Mouse (Mus musculus): ENCODE data around the gene Ccdc155. TPM values are rescaled to one million over a fixed set of nuclear protein-coding genes. Genes with fewer than 3 reads are reported as not detected.
"Not testable (repeated sequence)": the region's sequence is repeated elsewhere in the genome, so short reads cannot be mapped to it uniquely, and the experiment has no call there.

Ccdc155 gene
- polyA plus RNA-seq, 1 experiment from 2014 or later, result 0.33 TPM

DNA sequence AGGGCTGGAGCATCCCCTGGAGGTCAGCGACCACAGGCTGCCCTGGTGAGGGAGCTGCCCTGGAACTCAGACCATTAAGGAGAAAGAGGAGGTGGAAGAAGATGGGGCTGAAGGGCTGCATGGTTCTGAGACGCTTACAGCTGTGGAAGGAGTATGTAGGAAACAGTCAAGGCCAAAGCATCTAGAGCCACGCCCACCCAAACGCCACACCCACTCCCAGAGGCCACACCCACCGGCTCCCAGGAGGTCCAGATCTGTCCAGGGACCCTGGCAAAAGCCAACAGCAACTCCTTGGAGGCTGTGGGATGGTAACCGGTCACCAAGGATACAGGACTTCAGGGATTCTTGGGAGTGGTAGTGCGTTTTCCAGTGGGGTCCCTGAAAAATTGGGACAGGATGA is 26.1 kb downstream of the Ccdc155 start:
- Histone ChIP-seq H3K4me3 (replicated peaks; ENCODE audit: low read depth, low read length) (no peak overlapping the region), H3K4me2 (ENCODE audit: low read length) (no peak overlapping the region), H3K27me3 (ENCODE audit: control insufficient read depth, insufficient read depth, low read length) (peaks cover 97% of the 10 kb centered on the region), H3K27ac (replicated peaks; ENCODE audit: low read depth, low read length) (no peak overlapping the region), H3K9me3 (ENCODE audit: control insufficient read depth, low read length) (no peaks in the 10 kb centered on the region), H3K9ac (replicated peaks; ENCODE audit: low read length) (no peak overlapping the region), H3K36me3 (ENCODE audit: control insufficient read depth, insufficient read depth, low read length) (no peaks in the 10 kb centered on the region), H3K4me1 (ENCODE audit: control insufficient read depth, insufficient read depth, low read length) (0 out of 2 replicates have a peak, but pooled peaks cover 8% of the 10 kb centered on the region)
- 28% methylated on average over 7 of the region's 7 CpGs for WGBS
- ATAC-seq (ENCODE audit: low FRiP score, low TSS enrichment) (no peak), DNase-seq (no peak)

DNA sequence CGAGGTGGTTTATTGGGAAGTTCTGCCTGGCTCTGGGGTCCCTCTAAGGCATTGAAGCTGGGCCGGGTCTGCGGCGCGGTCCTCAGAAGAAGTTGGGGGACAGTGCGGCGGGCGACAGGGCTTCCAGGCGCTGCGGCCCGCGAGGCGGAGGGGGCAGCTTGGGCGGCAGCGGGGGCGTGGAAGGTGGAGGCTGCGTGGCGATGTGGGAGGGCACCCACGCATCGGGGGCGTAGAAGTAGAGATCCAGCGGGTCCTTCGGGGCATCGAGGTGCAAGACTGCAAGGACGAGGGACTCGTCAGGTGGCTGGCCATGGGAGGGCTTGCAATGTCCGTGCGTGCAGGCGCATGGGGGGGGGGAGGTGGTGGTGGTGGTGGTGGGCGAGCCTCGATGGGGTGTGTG is 28.3 kb downstream of the Ccdc155 start:
- 2% methylated on average over 31 of the region's 31 CpGs for WGBS
- Histone ChIP-seq H3K36me3 (ENCODE audit: control insufficient read depth, insufficient read depth, low read length) (no peaks in the 10 kb centered on the region), H3K27ac (replicated peaks; ENCODE audit: low read depth, low read length) (no peak overlapping the region), H3K4me3 (replicated peaks; ENCODE audit: low read depth, low read length) (peak overlapping the region; percentile 13; the same call in 1 of the 2 replicates), H3K9ac (replicated peaks; ENCODE audit: low read length) (0 out of 2 replicates have a peak overlapping the region, but pooled peaks have one; percentile 21), H3K9me3 (ENCODE audit: control insufficient read depth, low read length) (no peaks in the 10 kb centered on the region), H3K4me1 (ENCODE audit: control insufficient read depth, insufficient read depth, low read length) (0 out of 2 replicates have a peak, but pooled peaks cover 4% of the 10 kb centered on the region), H3K27me3 (ENCODE audit: control insufficient read depth, insufficient read depth, low read length) (peaks cover 75% of the 10 kb centered on the region), H3K4me2 (ENCODE audit: low read length) (peak overlapping the region; percentile 31)
- ATAC-seq (ENCODE audit: low FRiP score, low TSS enrichment) (no peak), DNase-seq (no peak)

DNA sequence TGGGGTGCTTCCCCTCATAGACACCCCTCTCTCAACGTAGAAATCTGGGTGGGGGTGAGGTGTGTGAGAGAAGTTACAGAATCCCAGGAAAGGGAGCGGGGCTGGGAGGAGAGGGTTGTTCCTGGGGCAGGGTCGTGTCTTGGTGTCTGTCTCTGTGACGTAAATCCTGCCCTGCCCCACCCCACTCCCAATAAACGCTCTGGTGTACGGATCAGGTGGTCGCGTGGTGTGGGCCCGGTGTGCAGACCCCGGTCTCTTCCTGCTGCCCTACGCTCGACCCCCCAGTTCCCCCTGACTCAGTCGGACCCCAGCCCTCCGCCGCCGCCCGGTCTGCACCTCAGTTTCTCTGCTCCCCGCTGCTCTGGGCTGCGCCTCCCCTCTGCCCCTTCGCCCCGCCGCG is 28.8 kb downstream of the Ccdc155 start:
- peak overlapping the region; percentile 13; the same call in 1 of the 2 replicates for H3K4me3 ChIP-seq (replicated peaks; ENCODE audit: low read depth, low read length)
- H3K4me1 ChIP-seq (ENCODE audit: control insufficient read depth, insufficient read depth, low read length), result 0 out of 2 replicates have a peak, but pooled peaks cover 3% of the 10 kb centered on the region
- peak overlapping the region; percentile 31 for H3K4me2 ChIP-seq (ENCODE audit: low read length)
- DNase-seq (no peak), ATAC-seq (ENCODE audit: low FRiP score, low TSS enrichment) (no peak)
- H3K27me3 ChIP-seq (ENCODE audit: control insufficient read depth, insufficient read depth, low read length), result peaks cover 71% of the 10 kb centered on the region
- no peak overlapping the region for H3K27ac ChIP-seq (replicated peaks; ENCODE audit: low read depth, low read length)
- 0 out of 2 replicates have a peak overlapping the region, but pooled peaks have one; percentile 21 for H3K9ac ChIP-seq (replicated peaks; ENCODE audit: low read length)
- H3K36me3 ChIP-seq (ENCODE audit: control insufficient read depth, insufficient read depth, low read length), result no peaks in the 10 kb centered on the region
- 2% methylated on average over 23 of the region's 23 CpGs for WGBS
- no peaks in the 10 kb centered on the region for H3K9me3 ChIP-seq (ENCODE audit: control insufficient read depth, low read length)

DNA sequence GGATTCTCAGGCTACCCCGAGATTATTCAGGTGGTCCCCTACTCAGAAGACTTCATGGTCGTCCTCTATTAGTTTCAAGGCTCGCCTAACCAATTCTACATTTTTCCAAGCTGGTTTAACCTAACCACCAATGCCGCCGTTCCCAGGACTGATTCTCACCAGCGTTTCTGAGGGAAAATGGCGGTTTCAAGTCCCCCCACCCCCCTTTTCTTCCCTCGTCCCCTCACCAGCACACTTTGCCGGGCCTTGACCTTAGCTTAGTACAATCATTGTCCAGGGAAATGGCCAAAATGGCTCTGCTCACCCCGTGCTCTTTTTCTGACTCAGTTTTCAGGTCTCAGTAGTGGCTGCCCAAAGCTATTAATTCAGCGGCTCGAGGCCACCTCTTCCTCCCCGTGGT is 29.3 kb downstream of the Ccdc155 start:
- H3K4me2 ChIP-seq (ENCODE audit: low read length), result no peak overlapping the region
- no peak overlapping the region for H3K9ac ChIP-seq (replicated peaks; ENCODE audit: low read length)
- no peaks in the 10 kb centered on the region for H3K9me3 ChIP-seq (ENCODE audit: control insufficient read depth, low read length)
- no peak for ATAC-seq (ENCODE audit: low FRiP score, low TSS enrichment)
- no peaks in the 10 kb centered on the region for H3K36me3 ChIP-seq (ENCODE audit: control insufficient read depth, insufficient read depth, low read length)
- H3K27ac ChIP-seq (replicated peaks; ENCODE audit: low read depth, low read length), result no peak overlapping the region
- DNase-seq, result no peak
- peaks cover 67% of the 10 kb centered on the region for H3K27me3 ChIP-seq (ENCODE audit: control insufficient read depth, insufficient read depth, low read length)
- no peak overlapping the region for H3K4me3 ChIP-seq (replicated peaks; ENCODE audit: low read depth, low read length)
- WGBS, result 2% methylated on average over 13 of the region's 13 CpGs
- 0 out of 2 replicates have a peak, but pooled peaks cover 3% of the 10 kb centered on the region for H3K4me1 ChIP-seq (ENCODE audit: control insufficient read depth, insufficient read depth, low read length)

DNA sequence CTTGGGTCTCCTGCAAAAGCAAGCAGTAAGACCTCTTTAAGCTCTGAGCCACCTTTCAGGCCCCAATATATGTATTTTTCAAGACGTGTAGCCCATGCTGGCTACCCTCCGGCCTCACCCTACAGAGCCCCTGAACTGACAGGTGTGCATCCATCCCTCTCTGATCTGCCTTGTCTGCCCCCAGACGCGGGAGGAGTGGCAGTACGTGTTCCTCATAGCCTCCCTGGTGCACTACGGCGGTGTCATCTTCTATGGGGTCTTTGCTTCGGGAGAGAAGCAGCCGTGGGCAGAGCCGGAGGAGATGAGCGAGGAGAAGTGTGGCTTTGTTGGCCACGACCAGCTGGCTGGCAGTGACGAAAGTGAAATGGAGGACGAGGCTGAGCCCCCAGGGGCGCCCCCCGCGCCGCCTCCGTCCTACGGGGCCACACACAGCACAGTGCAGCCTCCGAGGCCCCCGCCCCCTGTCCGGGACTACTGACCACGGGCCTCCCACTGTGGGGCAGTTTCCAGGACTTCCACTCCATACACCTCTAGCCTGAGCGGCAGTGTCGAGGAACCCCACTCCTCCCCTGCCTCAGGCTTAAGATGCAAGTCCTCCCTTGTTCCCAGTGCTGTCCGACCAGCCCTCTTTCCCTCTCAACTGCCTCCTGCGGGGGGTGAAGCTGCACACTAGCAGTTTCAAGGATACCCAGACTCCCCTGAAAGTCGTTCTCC is 30.0 kb downstream of the Ccdc155 start:
- Histone ChIP-seq H3K36me3 (ENCODE audit: control insufficient read depth, insufficient read depth, low read length) (no peaks in the 10 kb centered on the region), H3K27ac (replicated peaks; ENCODE audit: low read depth, low read length) (no peak overlapping the region), H3K4me1 (ENCODE audit: control insufficient read depth, insufficient read depth, low read length) (0 out of 2 replicates have a peak, but pooled peaks cover 3% of the 10 kb centered on the region), H3K27me3 (ENCODE audit: control insufficient read depth, insufficient read depth, low read length) (peaks cover 60% of the 10 kb centered on the region), H3K9ac (replicated peaks; ENCODE audit: low read length) (no peak overlapping the region), H3K9me3 (ENCODE audit: control insufficient read depth, low read length) (no peaks in the 10 kb centered on the region), H3K4me2 (ENCODE audit: low read length) (peak overlapping the region; percentile 10; the same call in 1 of the 2 replicates), H3K4me3 (replicated peaks; ENCODE audit: low read depth, low read length) (no peak overlapping the region; the same call in 1 of the 2 replicates)
- WGBS, result 3% methylated on average over 28 of the region's 29 CpGs
- ATAC-seq (ENCODE audit: low FRiP score, low TSS enrichment) (no peak), DNase-seq (peak; percentile 27)

DNA sequence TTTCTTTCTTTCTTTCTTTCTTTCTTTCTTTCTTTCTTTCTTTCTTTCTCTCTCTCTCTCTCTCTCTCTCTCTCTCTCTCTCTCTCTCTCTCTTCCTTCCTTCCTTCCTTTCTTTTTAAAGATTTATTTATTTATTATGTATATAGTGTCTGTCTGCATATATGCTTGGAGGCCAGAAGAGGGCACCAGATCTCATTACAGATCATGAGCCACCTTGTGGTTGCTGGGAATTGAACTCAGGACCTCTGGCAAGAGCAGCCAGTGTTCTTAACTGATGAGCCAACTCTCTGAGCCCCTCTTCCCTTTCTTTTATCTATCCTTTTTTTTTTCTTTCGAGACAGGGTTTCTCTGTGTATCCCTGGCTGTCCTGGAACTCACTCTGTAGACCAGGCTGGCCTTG is 30.9 kb downstream of the Ccdc155 start:
- 68% methylated on average over 1 of the region's 1 CpGs for WGBS
- H3K4me2 ChIP-seq (ENCODE audit: low read length); H3K4me1 ChIP-seq (ENCODE audit: control insufficient read depth, insufficient read depth, low read length); H3K4me3 ChIP-seq (replicated peaks; ENCODE audit: low read depth, low read length); H3K9me3 ChIP-seq (ENCODE audit: control insufficient read depth, low read length); H3K9ac ChIP-seq (replicated peaks; ENCODE audit: low read length); ATAC-seq (ENCODE audit: low FRiP score, low TSS enrichment); H3K27ac ChIP-seq (replicated peaks; ENCODE audit: low read depth, low read length); H3K36me3 ChIP-seq (ENCODE audit: control insufficient read depth, insufficient read depth, low read length); DNase-seq: not testable (repeated sequence)
- peaks cover 58% of the 10 kb centered on the region for H3K27me3 ChIP-seq (ENCODE audit: control insufficient read depth, insufficient read depth, low read length)

DNA sequence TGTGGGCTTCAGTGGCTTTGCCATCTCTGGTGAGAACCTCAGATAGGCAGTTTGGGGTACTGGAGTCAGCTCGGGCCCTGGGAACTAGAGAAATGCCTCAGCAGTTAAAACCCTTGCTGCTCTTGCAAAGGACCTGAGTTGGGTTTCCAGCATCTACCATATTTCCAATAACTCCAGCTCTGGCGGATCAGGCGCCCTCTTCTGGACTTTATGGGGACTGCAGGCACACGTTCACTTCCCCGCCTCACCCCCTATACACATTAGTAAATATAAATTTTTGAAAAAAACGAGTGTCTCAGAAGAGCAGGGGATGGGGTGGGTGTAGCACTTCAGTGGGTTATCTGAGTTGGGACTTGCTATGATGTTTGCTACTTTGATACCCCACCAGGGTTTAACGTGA is 31.7 kb downstream of the Ccdc155 start:
- Histone ChIP-seq H3K4me1 (ENCODE audit: control insufficient read depth, insufficient read depth, low read length) (peaks cover 6% of the 10 kb centered on the region; the same call in 1 of the 2 replicates), H3K9ac (replicated peaks; ENCODE audit: low read length) (no peak overlapping the region), H3K36me3 (ENCODE audit: control insufficient read depth, insufficient read depth, low read length) (no peaks in the 10 kb centered on the region), H3K4me3 (replicated peaks; ENCODE audit: low read depth, low read length) (no peak overlapping the region), H3K9me3 (ENCODE audit: control insufficient read depth, low read length) (no peaks in the 10 kb centered on the region), H3K4me2 (ENCODE audit: low read length) (no peak overlapping the region), H3K27ac (replicated peaks; ENCODE audit: low read depth, low read length) (no peak overlapping the region), H3K27me3 (ENCODE audit: control insufficient read depth, insufficient read depth, low read length) (peaks cover 58% of the 10 kb centered on the region)
- ATAC-seq (ENCODE audit: low FRiP score, low TSS enrichment) (no peak), DNase-seq (no peak)
- WGBS, result 65% methylated on average over 7 of the region's 7 CpGs

DNA sequence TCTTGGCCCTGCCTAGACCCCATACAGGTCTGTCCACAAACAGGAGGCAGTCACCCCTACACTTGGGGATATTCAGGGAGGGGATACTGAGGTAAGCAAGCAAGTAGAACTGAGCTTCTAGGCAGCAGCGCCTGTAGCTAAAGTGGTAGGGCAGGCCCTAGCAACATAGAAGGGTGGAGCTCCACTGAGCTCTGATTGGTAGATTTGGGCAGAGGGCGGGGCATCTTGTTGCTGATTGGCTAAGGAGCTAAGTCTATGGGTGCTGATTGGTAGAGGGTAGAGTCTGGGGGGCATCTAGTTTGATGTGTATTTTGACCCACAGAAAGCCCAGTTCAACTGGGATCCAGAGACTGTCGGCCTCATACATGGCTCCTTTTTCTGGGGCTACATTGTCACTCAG is 35.2 kb downstream of the Ccdc155 start:
- no peak overlapping the region for H3K9ac ChIP-seq (replicated peaks; ENCODE audit: low read length)
- 94% methylated on average over 3 of the region's 3 CpGs for WGBS
- H3K4me2 ChIP-seq (ENCODE audit: low read length), result no peak overlapping the region

DNA sequence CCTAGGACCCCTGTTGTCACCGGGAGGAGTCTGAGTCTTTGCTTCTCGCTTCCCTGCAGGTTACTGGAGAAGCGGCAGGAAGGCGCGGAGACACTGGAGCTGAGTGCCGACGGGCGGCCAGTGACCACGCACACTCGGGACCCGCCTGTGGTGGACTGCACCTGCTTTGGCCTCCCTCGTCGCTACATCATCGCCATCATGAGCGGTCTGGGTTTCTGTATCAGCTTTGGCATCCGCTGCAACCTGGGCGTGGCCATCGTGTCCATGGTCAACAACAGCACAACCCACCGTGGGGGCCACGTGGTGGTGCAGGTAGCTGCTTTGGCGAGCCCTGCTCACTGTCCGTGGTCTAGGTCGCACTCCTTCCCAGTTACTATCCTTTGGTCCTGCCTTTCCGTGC is 36.0 kb downstream of the Ccdc155 start:
- Histone ChIP-seq H3K36me3 (ENCODE audit: control insufficient read depth, insufficient read depth, low read length) (no peaks in the 10 kb centered on the region), H3K4me1 (ENCODE audit: control insufficient read depth, insufficient read depth, low read length) (peaks cover 9% of the 10 kb centered on the region), H3K9me3 (ENCODE audit: control insufficient read depth, low read length) (no peaks in the 10 kb centered on the region), H3K27ac (replicated peaks; ENCODE audit: low read depth, low read length) (no peak overlapping the region), H3K4me2 (ENCODE audit: low read length) (peak overlapping the region; percentile 24; the same call in 1 of the 2 replicates), H3K9ac (replicated peaks; ENCODE audit: low read length) (no peak overlapping the region), H3K27me3 (ENCODE audit: control insufficient read depth, insufficient read depth, low read length) (peaks cover 59% of the 10 kb centered on the region), H3K4me3 (replicated peaks; ENCODE audit: low read depth, low read length) (0 out of 2 replicates have a peak overlapping the region, but pooled peaks have one; percentile 5)
- DNase-seq (no peak), ATAC-seq (ENCODE audit: low FRiP score, low TSS enrichment) (no peak)
- WGBS, result 3% methylated on average over 24 of the region's 24 CpGs

More for the DNA sequence above, 35.2 kb downstream of the Ccdc155 start:
- H3K9me3 ChIP-seq (ENCODE audit: control insufficient read depth, low read length), result no peaks in the 10 kb centered on the region
- H3K36me3 ChIP-seq (ENCODE audit: control insufficient read depth, insufficient read depth, low read length), result no peaks in the 10 kb centered on the region
- peaks cover 6% of the 10 kb centered on the region; the same call in 1 of the 2 replicates for H3K4me1 ChIP-seq (ENCODE audit: control insufficient read depth, insufficient read depth, low read length)
- ATAC-seq (ENCODE audit: low FRiP score, low TSS enrichment) (no peak), DNase-seq (no peak)
- peaks cover 58% of the 10 kb centered on the region for H3K27me3 ChIP-seq (ENCODE audit: control insufficient read depth, insufficient read depth, low read length)
- no peak overlapping the region for H3K4me3 ChIP-seq (replicated peaks; ENCODE audit: low read depth, low read length)
- H3K27ac ChIP-seq (replicated peaks; ENCODE audit: low read depth, low read length), result no peak overlapping the region

Data from midbrain, embryonic 14.5 days (tissue).